Mouse (Mus musculus): ENCODE measurements around the gene Sebox. TPM values are rescaled to one million over a fixed set of nuclear protein-coding genes. Genes with fewer than 3 reads are reported as not detected.

The Sebox gene
- polyA plus RNA-seq, 1 experiment from 2014 or later = not detected

DNA sequence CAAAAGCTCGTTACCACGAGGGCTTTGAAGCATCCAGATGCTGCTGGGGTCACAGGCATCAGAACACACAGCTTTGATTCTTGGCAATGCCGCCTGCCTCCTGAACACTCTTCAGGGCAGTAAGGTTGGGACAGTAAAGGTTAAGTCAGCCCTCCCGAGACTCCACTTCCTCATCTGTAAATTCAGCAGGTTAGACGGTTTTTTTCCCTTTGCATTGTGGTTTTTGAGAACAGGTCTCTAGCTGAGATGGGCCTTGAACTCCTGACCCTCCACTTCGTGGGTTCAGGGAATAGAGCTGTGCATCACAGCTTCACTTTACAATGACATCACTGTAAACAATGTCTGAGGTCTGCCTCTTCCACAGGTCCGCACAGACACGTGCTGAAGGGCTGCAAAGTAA, 41.9 kb downstream of the Sebox start:
- 80% methylated on average over 8 of the region's 8 CpGs for WGBS
- no peak for ATAC-seq

DNA sequence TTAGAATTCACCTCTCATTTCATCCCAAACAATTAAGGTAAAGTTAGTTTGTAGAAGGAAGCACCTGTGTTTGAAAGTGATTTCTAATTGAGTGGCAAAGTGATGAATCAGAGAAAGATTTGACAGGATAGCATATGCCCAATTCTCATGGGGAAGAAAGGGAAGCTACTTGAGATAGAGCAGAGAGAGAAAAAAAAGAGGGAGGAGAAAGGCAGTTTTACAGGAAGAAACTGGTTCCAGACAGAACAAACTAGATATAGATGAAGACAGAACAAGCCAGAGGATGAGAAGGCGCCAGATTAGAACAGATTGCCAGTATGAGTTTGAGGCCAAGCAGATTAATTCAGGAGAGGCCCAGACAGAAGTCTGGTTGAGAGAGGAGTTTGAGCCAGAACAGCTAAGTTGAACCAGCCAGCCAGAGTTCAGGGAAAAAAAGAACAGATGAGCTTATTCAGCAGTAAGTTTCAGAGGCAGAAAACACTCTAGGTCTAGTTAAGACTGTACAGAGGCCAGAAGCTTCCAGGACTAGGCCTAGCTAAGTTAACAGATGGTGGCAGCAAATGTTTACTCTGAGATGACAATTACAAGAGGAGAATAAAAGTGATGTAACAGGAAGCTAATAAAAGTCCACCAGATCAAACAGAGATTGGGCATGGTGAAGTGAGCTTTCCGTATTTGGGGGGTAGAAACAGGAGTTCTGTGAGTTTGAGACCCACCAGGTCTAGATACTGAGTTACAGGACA, 44.6 kb downstream of the Sebox start:
- whole genome bisulfite sequencing = 93% methylated on average over 2 of the region's 2 CpGs
- no peak overlapping the region for H3K27ac ChIP-seq
- no peak overlapping the region for H3K9ac ChIP-seq (replicated peaks)

More for the DNA sequence above, 41.9 kb downstream of the Sebox start:
- Histone ChIP-seq H3K27ac (no peak overlapping the region), H3K4me1 (replicated peaks) (peaks cover 17% of the 10 kb centered on the region), H3K27me3 (no peaks in the 10 kb centered on the region), H3K4me3 (replicated peaks) (no peak overlapping the region), H3K9me3 (no peaks in the 10 kb centered on the region), H3K36me3 (peaks cover 30% of the 10 kb centered on the region), H3K4me2 (replicated peaks) (no peak overlapping the region), H3K9ac (replicated peaks) (no peak overlapping the region)

DNA sequence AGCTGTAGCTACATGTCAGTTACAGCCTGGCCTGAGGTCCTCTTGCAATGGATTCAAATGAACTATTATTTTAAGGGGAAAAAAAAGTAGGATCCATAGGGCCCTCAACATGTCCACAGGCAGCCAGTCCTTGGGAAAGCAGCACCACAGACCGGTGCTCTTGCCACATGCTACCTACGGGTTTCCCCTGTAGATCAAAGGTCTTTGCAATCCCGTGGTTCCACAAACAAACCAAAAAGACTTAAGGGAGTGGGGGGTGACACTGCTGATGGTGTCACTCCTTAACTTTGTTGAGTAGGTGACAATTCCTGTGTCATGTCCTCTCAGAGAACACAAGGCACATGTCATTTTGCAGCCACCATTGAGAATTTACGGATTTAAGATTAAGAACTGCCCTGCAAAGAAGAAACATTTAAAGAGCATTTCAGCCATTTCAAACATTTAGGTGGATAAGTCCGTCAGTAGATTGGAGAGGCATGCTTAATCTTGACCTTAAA, 46.3 kb downstream of the Sebox start:
- H3K9me3 ChIP-seq = no peaks in the 10 kb centered on the region
- H3K27me3 ChIP-seq = no peaks in the 10 kb centered on the region
- peak overlapping the region; percentile 71 for H3K9ac ChIP-seq (replicated peaks)
- peaks cover 20% of the 10 kb centered on the region for H3K4me1 ChIP-seq (replicated peaks)
- peak overlapping the region; percentile 64 for H3K4me3 ChIP-seq (replicated peaks)
- ATAC-seq = no peak
- WGBS = 10% methylated on average over 5 of the region's 5 CpGs
- H3K27ac ChIP-seq = no peak overlapping the region
- H3K36me3 ChIP-seq = peaks cover 4% of the 10 kb centered on the region; the same call in 1 of the 2 replicates
- H3K4me2 ChIP-seq (replicated peaks) = peak overlapping the region; percentile 82

More for the DNA sequence above, 44.6 kb downstream of the Sebox start:
- peaks cover 11% of the 10 kb centered on the region for H3K36me3 ChIP-seq
- no peak overlapping the region for H3K4me2 ChIP-seq (replicated peaks)
- ATAC-seq = no peak
- H3K4me1 ChIP-seq (replicated peaks) = peaks cover 20% of the 10 kb centered on the region
- H3K4me3 ChIP-seq (replicated peaks) = no peak overlapping the region
- H3K27me3 ChIP-seq = no peaks in the 10 kb centered on the region
- H3K9me3 ChIP-seq = no peaks in the 10 kb centered on the region

DNA sequence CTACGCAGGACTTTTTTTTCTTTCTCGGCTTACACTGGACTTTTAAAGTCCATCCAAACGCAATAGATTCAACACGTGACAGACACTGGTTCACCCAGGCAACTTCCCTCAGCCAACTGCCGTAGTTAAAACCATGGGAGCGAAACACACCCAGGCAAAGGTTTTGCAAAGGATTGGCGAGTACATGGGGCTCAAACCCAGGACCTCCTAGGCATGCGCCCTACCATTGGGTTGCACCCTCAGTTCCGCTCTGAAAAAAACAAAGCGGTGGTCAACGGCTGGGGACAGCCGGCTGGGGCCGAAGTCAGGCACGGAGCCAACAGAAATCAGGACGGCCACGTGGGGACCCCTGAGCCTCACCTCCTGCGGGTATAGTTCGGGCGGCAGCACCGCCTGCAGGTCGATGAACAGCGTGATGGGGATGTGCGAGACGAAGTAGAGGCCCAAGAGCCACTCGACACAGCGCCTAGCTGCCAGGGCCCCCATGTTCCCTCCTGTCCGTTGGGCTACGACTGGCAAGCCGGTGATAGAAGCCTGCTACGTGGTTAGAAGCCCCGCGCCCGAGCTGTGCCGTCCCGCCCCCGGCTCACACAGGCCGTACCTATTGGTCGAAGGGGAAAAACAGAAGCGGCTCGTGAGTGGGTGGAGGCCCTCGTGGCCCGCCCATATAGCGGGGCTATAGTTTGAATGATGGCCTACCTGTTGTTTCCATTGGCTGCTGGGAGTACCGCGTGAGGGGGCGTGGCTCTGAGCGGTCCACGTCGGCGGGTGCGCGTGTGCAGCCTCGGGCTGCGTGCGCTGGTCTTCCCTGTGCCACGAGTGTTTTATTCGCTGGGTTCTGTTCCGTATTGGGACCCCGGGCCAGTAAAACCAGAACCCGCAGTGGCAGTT, 47.2 kb downstream of the Sebox start, which contains the start of gene Tmem97:
Gene Tmem97 (minus strand): TSS at position 610 of the 891 bp plus-strand sequence.
- Histone ChIP-seq H3K9ac (replicated peaks) (peak within 1 kb of the TSS; percentile 71), H3K9me3 (no peaks in the 10 kb centered on the region), H3K27ac (peak within 1 kb of the TSS; percentile 83), H3K27me3 (no peaks in the 10 kb centered on the region), H3K36me3 (peaks cover 4% of the 10 kb centered on the region; the same call in 1 of the 2 replicates), H3K4me3 (replicated peaks) (peak within 1 kb of the TSS; percentile 64), H3K4me1 (replicated peaks) (peaks cover 20% of the 10 kb centered on the region), H3K4me2 (replicated peaks) (peak within 1 kb of the TSS; percentile 82)
- ATAC-seq = peak; percentile 100
- under 1% methylated on average over 60 of the region's 60 CpGs for WGBS

DNA sequence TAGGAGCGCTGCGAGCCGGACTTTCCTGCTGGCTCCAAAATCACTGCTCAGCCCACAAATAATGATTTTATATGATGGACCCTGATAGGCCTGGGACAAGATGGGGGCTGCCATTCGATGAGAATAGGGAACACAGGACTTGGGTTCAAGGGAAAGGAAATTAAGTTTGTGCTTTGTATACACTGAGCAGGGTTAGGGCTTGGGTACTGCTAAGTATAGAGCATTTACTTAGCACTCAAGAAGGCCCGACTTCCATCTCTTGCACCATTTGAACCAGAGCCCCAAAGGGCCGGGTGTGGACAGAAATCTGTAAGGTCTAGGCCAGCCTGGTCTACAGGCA, 47.8 kb downstream of the Sebox start:
- Histone ChIP-seq H3K4me3 (replicated peaks) (peak overlapping the region; percentile 64), H3K9ac (replicated peaks) (peak overlapping the region; percentile 60), H3K4me1 (replicated peaks) (peaks cover 20% of the 10 kb centered on the region), H3K27me3 (no peaks in the 10 kb centered on the region), H3K4me2 (replicated peaks) (peak overlapping the region; percentile 82), H3K9me3 (no peaks in the 10 kb centered on the region), H3K36me3 (no peaks in the 10 kb centered on the region), H3K27ac (peak overlapping the region; percentile 83)
- peak; percentile 65 for ATAC-seq
- 34% methylated on average over 6 of the region's 6 CpGs for WGBS

Other genes with a start within 250 kb of the Sebox start
- 60.6 and 62.3 TPM in 2 replicates for gene 2610507B11Rik, start 241.7 kb upstream of the Sebox start, polyA plus RNA-seq (2015; fragmentation: Nextera tagmentation; extraction: Ambion mirVana)
- gene BC030499, start 212.6 kb upstream of the Sebox start, polyA plus RNA-seq (2015; fragmentation: Nextera tagmentation; extraction: Ambion mirVana) = 0.28 and 0.87 TPM in 2 replicates
- gene Spag5, start 201.9 kb upstream of the Sebox start, polyA plus RNA-seq (2015; fragmentation: Nextera tagmentation; extraction: Ambion mirVana) = 17.3 and 20.7 TPM in 2 replicates
- 26.3 and 28.3 TPM in 2 replicates for gene Aldoc, start 180.5 kb upstream of the Sebox start, polyA plus RNA-seq (2015; fragmentation: Nextera tagmentation; extraction: Ambion mirVana)
- gene Pigs, start 175.0 kb upstream of the Sebox start, polyA plus RNA-seq (2015; fragmentation: Nextera tagmentation; extraction: Ambion mirVana) = 60.9 and 66.6 TPM in 2 replicates
- 69.1 and 75.4 TPM in 2 replicates for gene Unc119, start 160.0 kb upstream of the Sebox start, polyA plus RNA-seq (2015; fragmentation: Nextera tagmentation; extraction: Ambion mirVana)
- not detected in 2 replicates for gene Foxn1, start 116.9 kb upstream of the Sebox start, polyA plus RNA-seq (2015; fragmentation: Nextera tagmentation; extraction: Ambion mirVana)
- gene Slc13a2, start 81.2 kb upstream of the Sebox start, polyA plus RNA-seq (2015; fragmentation: Nextera tagmentation; extraction: Ambion mirVana) = not detected in 2 replicates
- gene Slc46a1, start 37.8 kb upstream of the Sebox start, polyA plus RNA-seq (2015; fragmentation: Nextera tagmentation; extraction: Ambion mirVana) = 20.4 and 20.8 TPM in 2 replicates
- gene Sarm1, start 5.7 kb upstream of the Sebox start, polyA plus RNA-seq (2015; fragmentation: Nextera tagmentation; extraction: Ambion mirVana) = 41.4 and 47.8 TPM in 2 replicates
- 109 and 138 TPM in 2 replicates for gene Vtn, start 4.4 kb upstream of the Sebox start, polyA plus RNA-seq (2015; fragmentation: Nextera tagmentation; extraction: Ambion mirVana)
- 95.9 and 97.6 TPM in 2 replicates for gene Tmem199, start 8.7 kb downstream of the Sebox start, polyA plus RNA-seq (2015; fragmentation: Nextera tagmentation; extraction: Ambion mirVana)
- gene Poldip2, start 8.7 kb downstream of the Sebox start, polyA plus RNA-seq (2015; fragmentation: Nextera tagmentation; extraction: Ambion mirVana) = 176 and 178 TPM in 2 replicates
- gene Tnfaip1, start 32.9 kb downstream of the Sebox start, polyA plus RNA-seq (2015; fragmentation: Nextera tagmentation; extraction: Ambion mirVana) = 55.0 and 58.8 TPM in 2 replicates
- gene Ift20, start 32.9 kb downstream of the Sebox start, polyA plus RNA-seq (2015; fragmentation: Nextera tagmentation; extraction: Ambion mirVana) = 124 and 126 TPM in 2 replicates
- 28.7 and 33.5 TPM in 2 replicates for gene Tmem97, start 47.3 kb downstream of the Sebox start, polyA plus RNA-seq (2015; fragmentation: Nextera tagmentation; extraction: Ambion mirVana)
- gene Nlk, start 193.9 kb downstream of the Sebox start, polyA plus RNA-seq (2015; fragmentation: Nextera tagmentation; extraction: Ambion mirVana) = 30.7 and 33.5 TPM in 2 replicates
- gene Ccnq, start 248.3 kb downstream of the Sebox start, polyA plus RNA-seq (2015; fragmentation: Nextera tagmentation; extraction: Ambion mirVana) = 33.2 and 34.3 TPM in 2 replicates

Data from midbrain, embryonic 13.5 days (tissue).